Mouse (Mus musculus): ENCODE measurements around the gene Cyp19a1.

Cyp19a1 gene

GRCm38 (mm10) chr9:54180216-54180615, 87.7 kb downstream of the Cyp19a1 start:
- DNase-seq (ENCODE audit: low read depth, low spot score) = no peak

- DNase-seq (ENCODE audit: low read depth, low spot score) = peak; percentile 5
Observed at GRCm38 (mm10) chr9:54169489-54169888, 98.4 kb downstream of the Cyp19a1 start.

GRCm38 (mm10) chr9:54168425-54168824, 99.5 kb downstream of the Cyp19a1 start:
- no peak for DNase-seq (ENCODE audit: low read depth, low spot score)

- peak; percentile 4 for DNase-seq (ENCODE audit: low read depth, low spot score)
Observed at GRCm38 (mm10) chr9:54163117-54163516, 104.8 kb downstream of the Cyp19a1 start.

- DNase-seq (ENCODE audit: low read depth, low spot score) = no peak
Observed at GRCm38 (mm10) chr9:54153679-54154078, 114.2 kb downstream of the Cyp19a1 start.

GRCm38 (mm10) chr9:54139191-54139590, 128.7 kb downstream of the Cyp19a1 start:
- DNase-seq (ENCODE audit: low read depth, low spot score) = no peak

Data from WW6 (cell line).